Mouse (Mus musculus): ENCODE measurements around the gene BC049352. TPM values are rescaled to one million over a fixed set of nuclear protein-coding genes. Genes with fewer than 3 reads are reported as not detected.
A peak's percentile ranks its signal among the peaks of the same experiment; 100 is the strongest.

BC049352 gene
- polyA plus RNA-seq, 1 experiment from 2014 or later = 0.48 TPM

DNA sequence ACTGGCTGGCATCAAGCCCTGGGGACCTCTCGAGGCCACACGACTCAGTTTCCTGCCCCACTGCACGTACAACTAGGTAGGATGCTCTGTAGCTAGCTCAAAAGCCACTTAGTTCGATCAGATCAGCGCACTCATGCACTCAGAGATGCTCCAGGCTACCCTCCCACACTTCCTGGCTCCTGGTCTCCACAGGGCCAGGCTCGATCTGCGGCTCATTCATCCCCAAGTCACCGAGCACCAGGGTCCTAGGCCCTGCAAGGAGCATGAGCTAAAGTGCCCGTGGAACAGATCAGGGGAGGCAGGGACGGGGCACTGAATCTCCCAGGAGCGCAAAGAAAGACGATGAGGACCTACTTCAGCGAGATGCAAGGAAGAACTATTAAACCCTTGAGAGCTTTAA lies 77.3 kb downstream of the BC049352 start:
- Histone ChIP-seq H3K4me1 (replicated peaks; ENCODE audit: control insufficient read depth, insufficient read depth, low read length) (no peaks in the 10 kb centered on the region), H3K27ac (ENCODE audit: low read depth, low read length) (no peak overlapping the region), H3K9ac (ENCODE audit: low read depth, low read length) (no peak overlapping the region), H3K27me3 (replicated peaks; ENCODE audit: control insufficient read depth, insufficient read depth, low read length) (no peaks in the 10 kb centered on the region), H3K36me3 (ENCODE audit: control insufficient read depth, insufficient read depth) (no peaks in the 10 kb centered on the region), H3K9me3 (ENCODE audit: control insufficient read depth) (no peaks in the 10 kb centered on the region), H3K4me3 (ENCODE audit: low read depth, low read length) (no peak overlapping the region), H3K4me2 (replicated peaks; ENCODE audit: low read depth) (no peak overlapping the region)
- 89% methylated on average over 13 of the region's 13 CpGs for WGBS
- no peak for TF ChIP-seq CTCF (IDR thresholded peaks at IDR 0.05; ENCODE audit: low read depth)
- no peak for ATAC-seq

DNA sequence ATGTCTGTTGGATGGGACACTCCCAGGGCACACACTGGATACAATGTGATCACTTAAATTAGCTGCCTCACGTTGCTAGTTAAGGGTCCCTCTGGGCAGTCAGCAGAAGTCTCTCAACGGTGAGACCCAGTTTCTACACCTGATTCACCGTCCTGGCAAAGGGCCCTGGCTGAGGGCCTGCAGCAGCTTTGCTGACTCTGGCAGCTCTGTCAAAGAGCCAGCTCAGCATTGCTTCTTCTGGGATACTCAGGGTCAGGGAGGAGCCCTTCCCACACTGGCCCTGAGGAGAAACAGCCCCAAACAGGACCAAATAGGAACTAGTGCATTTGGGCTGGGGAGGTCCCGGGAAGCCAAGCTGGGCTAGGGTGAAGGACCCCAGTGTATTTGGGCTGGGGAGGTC lies 79.7 kb downstream of the BC049352 start:
- no peak for ATAC-seq
- Histone ChIP-seq H3K9me3 (ENCODE audit: control insufficient read depth) (no peaks in the 10 kb centered on the region), H3K36me3 (ENCODE audit: control insufficient read depth, insufficient read depth) (no peaks in the 10 kb centered on the region), H3K4me1 (replicated peaks; ENCODE audit: control insufficient read depth, insufficient read depth, low read length) (no peaks in the 10 kb centered on the region), H3K27ac (ENCODE audit: low read depth, low read length) (no peak overlapping the region), H3K9ac (ENCODE audit: low read depth, low read length) (no peak overlapping the region), H3K4me2 (replicated peaks; ENCODE audit: low read depth) (no peak overlapping the region), H3K27me3 (replicated peaks; ENCODE audit: control insufficient read depth, insufficient read depth, low read length) (no peaks in the 10 kb centered on the region), H3K4me3 (ENCODE audit: low read depth, low read length) (no peak overlapping the region)
- WGBS = 48% methylated on average over 4 of the region's 4 CpGs
- TF ChIP-seq CTCF (IDR thresholded peaks at IDR 0.05; ENCODE audit: low read depth) = no peak

DNA sequence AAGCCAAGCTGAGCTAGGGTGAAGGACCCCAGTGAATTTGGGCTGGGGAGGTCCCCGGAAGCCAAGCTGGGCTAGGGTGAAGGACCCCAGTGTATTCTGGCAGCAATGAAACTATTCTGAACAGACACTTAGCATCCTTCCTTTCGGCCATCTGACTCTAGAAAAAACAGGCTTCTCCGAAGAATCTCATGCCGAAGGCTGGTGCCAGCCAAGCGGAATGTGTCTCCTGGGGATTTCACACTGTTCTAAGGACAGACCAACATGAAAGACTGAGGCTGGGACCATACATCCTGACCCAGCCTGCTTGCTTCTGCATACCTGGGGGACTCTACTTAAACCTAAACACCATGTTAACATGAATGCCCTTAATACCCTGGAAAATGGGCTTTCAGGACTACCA lies 80.1 kb downstream of the BC049352 start:
- Histone ChIP-seq H3K4me2 (replicated peaks; ENCODE audit: low read depth) (no peak overlapping the region), H3K27me3 (replicated peaks; ENCODE audit: control insufficient read depth, insufficient read depth, low read length) (no peaks in the 10 kb centered on the region), H3K4me1 (replicated peaks; ENCODE audit: control insufficient read depth, insufficient read depth, low read length) (no peaks in the 10 kb centered on the region), H3K27ac (ENCODE audit: low read depth, low read length) (no peak overlapping the region), H3K9ac (ENCODE audit: low read depth, low read length) (no peak overlapping the region), H3K4me3 (ENCODE audit: low read depth, low read length) (no peak overlapping the region), H3K36me3 (ENCODE audit: control insufficient read depth, insufficient read depth) (no peaks in the 10 kb centered on the region), H3K9me3 (ENCODE audit: control insufficient read depth) (no peaks in the 10 kb centered on the region)
- ATAC-seq = no peak
- whole genome bisulfite sequencing = 82% methylated on average over 5 of the region's 5 CpGs
- no peak for TF ChIP-seq CTCF (IDR thresholded peaks at IDR 0.05; ENCODE audit: low read depth)

DNA sequence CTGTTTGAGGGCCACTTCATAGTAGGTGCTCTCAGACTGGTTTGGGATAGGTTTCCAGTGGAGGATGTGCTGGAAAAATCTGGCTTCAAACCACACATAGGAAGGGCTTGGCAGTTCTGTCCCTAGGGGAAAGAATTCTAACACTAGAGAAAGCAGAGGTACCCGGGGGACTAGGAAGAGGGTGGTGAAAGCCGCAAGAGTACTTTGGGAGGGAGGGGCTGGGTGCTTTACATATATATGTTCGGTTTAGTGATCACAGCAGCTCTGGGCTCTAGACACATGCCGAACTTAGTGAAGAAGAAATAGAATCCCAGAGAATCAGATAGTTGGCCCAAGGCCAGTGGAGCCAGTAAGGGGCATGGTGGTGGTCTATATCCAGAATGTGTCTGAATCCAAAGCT lies 85.3 kb downstream of the BC049352 start:
- 80% methylated on average over 4 of the region's 4 CpGs for WGBS
- Histone ChIP-seq H3K27ac (ENCODE audit: low read depth, low read length) (no peak overlapping the region), H3K9me3 (ENCODE audit: control insufficient read depth) (no peaks in the 10 kb centered on the region), H3K4me3 (ENCODE audit: low read depth, low read length) (no peak overlapping the region), H3K27me3 (replicated peaks; ENCODE audit: control insufficient read depth, insufficient read depth, low read length) (peaks cover 24% of the 10 kb centered on the region), H3K4me2 (replicated peaks; ENCODE audit: low read depth) (no peak overlapping the region), H3K36me3 (ENCODE audit: control insufficient read depth, insufficient read depth) (no peaks in the 10 kb centered on the region), H3K4me1 (replicated peaks; ENCODE audit: control insufficient read depth, insufficient read depth, low read length) (no peaks in the 10 kb centered on the region), H3K9ac (ENCODE audit: low read depth, low read length) (no peak overlapping the region)
- ATAC-seq = no peak
- TF ChIP-seq CTCF (IDR thresholded peaks at IDR 0.05; ENCODE audit: low read depth) = no peak

DNA sequence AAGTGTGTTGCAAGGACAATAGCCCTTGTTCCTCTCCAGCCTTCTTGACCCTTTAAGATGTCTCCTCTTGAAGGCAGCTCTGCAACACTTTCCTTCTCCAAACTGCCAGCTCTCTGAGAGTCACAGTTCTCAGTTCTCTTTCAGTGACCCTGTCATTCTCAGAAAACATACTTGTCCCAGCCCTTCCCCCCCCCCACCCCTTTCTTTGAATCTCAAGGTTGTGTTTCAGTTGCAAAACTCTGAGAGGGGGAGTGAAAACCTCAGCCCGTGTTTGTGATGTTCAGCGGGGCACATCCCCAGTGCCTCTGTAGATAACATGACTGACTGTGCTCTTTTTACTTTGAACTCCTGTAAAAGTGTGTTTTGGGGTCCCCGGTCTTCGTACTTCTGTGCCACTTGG lies 86.3 kb downstream of the BC049352 start:
- H3K4me3 ChIP-seq (ENCODE audit: low read depth, low read length) = no peak overlapping the region
- ATAC-seq = no peak
- TF ChIP-seq CTCF (IDR thresholded peaks at IDR 0.05; ENCODE audit: low read depth) = no peak
- H3K36me3 ChIP-seq (ENCODE audit: control insufficient read depth, insufficient read depth) = no peaks in the 10 kb centered on the region
- WGBS = 55% methylated on average over 4 of the region's 4 CpGs
- no peaks in the 10 kb centered on the region for H3K4me1 ChIP-seq (replicated peaks; ENCODE audit: control insufficient read depth, insufficient read depth, low read length)
- H3K4me2 ChIP-seq (replicated peaks; ENCODE audit: low read depth) = 0 out of 2 replicates have a peak overlapping the region, but pooled peaks have one; percentile 52
- H3K27me3 ChIP-seq (replicated peaks; ENCODE audit: control insufficient read depth, insufficient read depth, low read length) = peaks cover 24% of the 10 kb centered on the region
- H3K9me3 ChIP-seq (ENCODE audit: control insufficient read depth) = no peaks in the 10 kb centered on the region
- H3K27ac ChIP-seq (ENCODE audit: low read depth, low read length) = no peak overlapping the region
- no peak overlapping the region for H3K9ac ChIP-seq (ENCODE audit: low read depth, low read length)

DNA sequence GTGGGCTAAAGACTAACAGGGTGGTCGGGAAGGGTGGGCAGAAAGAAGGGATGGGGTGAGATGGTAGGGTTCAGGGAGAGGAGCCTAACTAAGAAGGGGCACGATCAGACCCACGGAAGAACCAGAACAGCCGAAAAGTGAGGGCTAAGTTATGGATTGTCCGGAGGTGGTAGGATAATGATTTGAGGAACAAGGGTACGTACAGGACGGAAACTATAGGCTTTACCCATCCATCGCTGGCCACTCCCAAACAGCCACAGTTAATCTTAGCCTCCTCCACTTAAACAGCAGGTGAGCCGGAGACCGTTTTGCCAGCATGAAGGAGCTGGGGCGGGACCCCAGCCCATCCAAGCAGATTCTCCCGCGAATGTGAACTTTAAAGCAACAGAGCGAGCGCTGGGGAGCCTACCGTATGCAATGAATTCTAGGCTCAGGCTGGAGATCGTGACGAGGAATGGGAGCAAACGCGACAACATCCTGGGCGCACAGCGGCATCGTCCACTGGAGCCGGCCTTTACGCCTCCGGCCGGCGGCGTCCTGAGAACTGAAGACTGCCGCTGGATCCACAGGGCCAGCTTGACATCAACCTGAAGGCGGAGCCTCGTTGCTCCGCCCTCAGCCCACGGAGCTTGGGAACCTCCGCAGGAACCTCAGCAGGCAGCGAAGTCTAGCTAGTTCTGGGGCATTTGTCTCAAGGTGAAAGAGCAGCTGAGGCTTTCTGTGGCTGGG lies 87.0 kb downstream of the BC049352 start, which contains the start of gene Il10ra:
TSS of gene Il10ra (minus strand) at position 553 of the 729 bp plus-strand sequence.
- peaks cover 24% of the 10 kb centered on the region for H3K27me3 ChIP-seq (replicated peaks; ENCODE audit: control insufficient read depth, insufficient read depth, low read length)
- H3K9me3 ChIP-seq (ENCODE audit: control insufficient read depth) = no peaks in the 10 kb centered on the region
- TF ChIP-seq CTCF (IDR thresholded peaks at IDR 0.05; ENCODE audit: low read depth) = no peak
- ATAC-seq = no peak
- no peak within 1 kb of the TSS for H3K9ac ChIP-seq (ENCODE audit: low read depth, low read length)
- no peaks in the 10 kb centered on the region for H3K4me1 ChIP-seq (replicated peaks; ENCODE audit: control insufficient read depth, insufficient read depth, low read length)
- H3K36me3 ChIP-seq (ENCODE audit: control insufficient read depth, insufficient read depth) = no peaks in the 10 kb centered on the region
- no peak within 1 kb of the TSS for H3K27ac ChIP-seq (ENCODE audit: low read depth, low read length)
- peak within 1 kb of the TSS; percentile 29 for H3K4me3 ChIP-seq (ENCODE audit: low read depth, low read length)
- peak within 1 kb of the TSS; percentile 52 for H3K4me2 ChIP-seq (replicated peaks; ENCODE audit: low read depth)
- 9% methylated on average over 36 of the region's 36 CpGs for WGBS

Data from intestine, postnatal 0 days (tissue).